10 mouse cellular contexts compared by ENCODE assay signal in genomic region chr3:143978703-143979102, GRCm38 (mm10).
"Had no signal": no experiment of that assay in that cellular context is flagged by ENCODE, and none has a peak within 500 bp of the region (broad histone marks: within the 10 kb centered on the region; RNA-seq: fewer than 3 reads in every experiment).

No protein-coding gene starts in this region.

- H3K4me3 ChIP-seq: intestine, embryonic 15.5 days; layer of hippocampus, adult 2 months; liver, embryonic 13.5 days had no signal

- H3K27ac ChIP-seq: intestine, embryonic 15.5 days; layer of hippocampus, adult 2 months; liver, embryonic 13.5 days had no signal

- ATAC-seq: intestine, embryonic 15.5 days had no signal

- H3K9ac ChIP-seq: intestine, embryonic 15.5 days; liver, embryonic 13.5 days had no signal

- H3K36me3 ChIP-seq: intestine, embryonic 15.5 days; liver, embryonic 13.5 days had no signal

- H3K4me2 ChIP-seq: intestine, embryonic 15.5 days; liver, embryonic 13.5 days; midbrain, embryonic 11.5 days had no signal

- H3K4me1 ChIP-seq: intestine, embryonic 15.5 days; liver, embryonic 13.5 days had no signal

- H3K27me3 ChIP-seq: intestine, embryonic 15.5 days; liver, embryonic 13.5 days had no signal

- DNase-seq: layer of hippocampus, adult 9-11 months; liver, embryonic 13.5 days; lung, adult 2 months; lung, postnatal 14 days; midbrain, embryonic 14.5 days; thymus, adult 18-20 months; thymus, postnatal 36 days had no signal

- H3K9me3 ChIP-seq: intestine, embryonic 15.5 days; liver, embryonic 13.5 days had no signal
